ENCODE assay signal across 8 mouse cellular contexts in genomic region chr1:155416147-155416700, GRCm38 (mm10). TPM values are rescaled to one million over a fixed set of nuclear protein-coding genes. Genes with fewer than 3 reads are reported as not detected.
DNase-seq lines count a peak whose midpoint lies in the region; ATAC-seq lines count a peak whose summit lies in the region.

No protein-coding gene starts in this region.

- H3K4me1 ChIP-seq in kidney, embryonic 15.5 days = peaks cover 9% of the 10 kb centered on the region
- peaks cover 7% of the 10 kb centered on the region for H3K4me1 ChIP-seq in hindbrain, embryonic 12.5 days
- H3K4me1 ChIP-seq in midbrain, embryonic 14.5 days (ENCODE audit: control insufficient read depth, insufficient read depth, low read length) = 0 out of 2 replicates have a peak, but pooled peaks cover 3% of the 10 kb centered on the region

- no peaks in the 10 kb centered on the region for H3K27me3 ChIP-seq in kidney, embryonic 15.5 days
- no peaks in the 10 kb centered on the region for H3K27me3 ChIP-seq in hindbrain, embryonic 12.5 days
- no peaks in the 10 kb centered on the region for H3K27me3 ChIP-seq in midbrain, embryonic 14.5 days (ENCODE audit: control insufficient read depth, insufficient read depth, low read length)

- peak overlapping the region; percentile 90 for H3K27ac ChIP-seq in kidney, embryonic 15.5 days
- peak overlapping the region; percentile 94 for H3K27ac ChIP-seq in hindbrain, embryonic 12.5 days
- H3K27ac ChIP-seq in midbrain, embryonic 14.5 days (replicated peaks; ENCODE audit: low read depth, low read length) = peak overlapping the region; percentile 94

- ATAC-seq in kidney, embryonic 15.5 days (replicated peaks; ENCODE audit: low FRiP score) = no peak
- ATAC-seq in hindbrain, embryonic 12.5 days (ENCODE audit: low FRiP score) = no peak
- ATAC-seq in midbrain, embryonic 14.5 days (ENCODE audit: low FRiP score, low TSS enrichment) = no peak

- WGBS in kidney, embryonic 15.5 days = 3% methylated on average over 6 of the region's 6 CpGs
- WGBS in hindbrain, embryonic 12.5 days = 5% methylated on average over 6 of the region's 6 CpGs
- 3% methylated on average over 6 of the region's 6 CpGs for WGBS in midbrain, embryonic 14.5 days

- H3K4me3 ChIP-seq in kidney, embryonic 15.5 days (replicated peaks) = peak overlapping the region; percentile 94
- peak overlapping the region; percentile 93 for H3K4me3 ChIP-seq in hindbrain, embryonic 12.5 days
- peak overlapping the region; percentile 86 for H3K4me3 ChIP-seq in midbrain, embryonic 14.5 days (replicated peaks; ENCODE audit: low read depth, low read length)

- DNase-seq in kidney, postnatal 4 days = no peak
- DNase-seq in Muller cell, postnatal 12 days (ENCODE audit: inconsistent ontology term) = peak; percentile 66
- DNase-seq in midbrain, embryonic 14.5 days = peak; percentile 70
- no peak for DNase-seq in urinary bladder, postnatal 36 days (ENCODE audit: low spot score in 2 of 2)
- DNase-seq in cerebellum, adult 8-10 months = no peak
- DNase-seq in layer of hippocampus, adult 9-10 months (ENCODE audit: low spot score) = no peak

- peak overlapping the region; percentile 72 for H3K9ac ChIP-seq in kidney, embryonic 15.5 days
- H3K9ac ChIP-seq in hindbrain, embryonic 12.5 days = peak overlapping the region; percentile 94
- H3K9ac ChIP-seq in midbrain, embryonic 14.5 days (replicated peaks; ENCODE audit: low read length) = peak overlapping the region; percentile 94

- H3K36me3 ChIP-seq in kidney, embryonic 15.5 days = no peaks in the 10 kb centered on the region
- H3K36me3 ChIP-seq in hindbrain, embryonic 12.5 days = no peaks in the 10 kb centered on the region
- H3K36me3 ChIP-seq in midbrain, embryonic 14.5 days (ENCODE audit: control insufficient read depth, insufficient read depth, low read length) = no peaks in the 10 kb centered on the region

- H3K9me3 ChIP-seq in kidney, embryonic 15.5 days (replicated peaks) = no peaks in the 10 kb centered on the region
- no peaks in the 10 kb centered on the region for H3K9me3 ChIP-seq in hindbrain, embryonic 12.5 days (replicated peaks)
- no peaks in the 10 kb centered on the region for H3K9me3 ChIP-seq in midbrain, embryonic 14.5 days (ENCODE audit: control insufficient read depth, low read length)

- peak overlapping the region; percentile 88 for H3K4me2 ChIP-seq in kidney, embryonic 15.5 days
- peak overlapping the region; percentile 62 for H3K4me2 ChIP-seq in hindbrain, embryonic 12.5 days (replicated peaks)
- H3K4me2 ChIP-seq in midbrain, embryonic 14.5 days (ENCODE audit: low read length) = peak overlapping the region; percentile 58

RNA-seq across cellular contexts. Expression of gene Xpr1, which starts 1.0 kb away (rescaled TPM):
- 10.5 and 13.3 TPM in 2 replicates for polyA plus RNA-seq in kidney, embryonic 15.5 days (2015; fragmentation: Nextera tagmentation; extraction: Ambion mirVana)
- polyA plus RNA-seq in hindbrain, embryonic 12.5 days (2016; fragmentation: Nextera tagmentation; extraction: Ambion mirVana) = 29.3 and 31.1 TPM in 2 replicates
- 61.3 and 83.0 TPM in 2 replicates for polyA plus RNA-seq in midbrain, embryonic 14.5 days (2014; fragmentation: Nextera tagmentation; extraction: Ambion mirVana)

Comparison
In these comparisons a context has a peak if more than half of its experiments do, and no peak if none do; other contexts are left out.
1. DNase-seq: peak in Muller cell, postnatal 12 days (single experiment) and midbrain, embryonic 14.5 days (single experiment); none in kidney, postnatal 4 days (0 of 2), urinary bladder, postnatal 36 days (0 of 2), cerebellum, adult 8-10 months (single experiment) and layer of hippocampus, adult 9-10 months (single experiment).
2. Peak in every context shown above with its lines, with median percentiles within 50 percentile points of each other: H3K27ac ChIP-seq, H3K4me2 ChIP-seq, H3K4me3 ChIP-seq and H3K9ac ChIP-seq.